Mouse (Mus musculus): ENCODE measurements around the gene Mxd3. TPM values are rescaled to one million over a fixed set of nuclear protein-coding genes. Genes with fewer than 3 reads are reported as not detected.
A peak's percentile ranks its signal among the peaks of the same experiment; 100 is the strongest.

The Mxd3 gene
- polyA plus RNA-seq, 1 experiment = 49.8 TPM

DNA sequence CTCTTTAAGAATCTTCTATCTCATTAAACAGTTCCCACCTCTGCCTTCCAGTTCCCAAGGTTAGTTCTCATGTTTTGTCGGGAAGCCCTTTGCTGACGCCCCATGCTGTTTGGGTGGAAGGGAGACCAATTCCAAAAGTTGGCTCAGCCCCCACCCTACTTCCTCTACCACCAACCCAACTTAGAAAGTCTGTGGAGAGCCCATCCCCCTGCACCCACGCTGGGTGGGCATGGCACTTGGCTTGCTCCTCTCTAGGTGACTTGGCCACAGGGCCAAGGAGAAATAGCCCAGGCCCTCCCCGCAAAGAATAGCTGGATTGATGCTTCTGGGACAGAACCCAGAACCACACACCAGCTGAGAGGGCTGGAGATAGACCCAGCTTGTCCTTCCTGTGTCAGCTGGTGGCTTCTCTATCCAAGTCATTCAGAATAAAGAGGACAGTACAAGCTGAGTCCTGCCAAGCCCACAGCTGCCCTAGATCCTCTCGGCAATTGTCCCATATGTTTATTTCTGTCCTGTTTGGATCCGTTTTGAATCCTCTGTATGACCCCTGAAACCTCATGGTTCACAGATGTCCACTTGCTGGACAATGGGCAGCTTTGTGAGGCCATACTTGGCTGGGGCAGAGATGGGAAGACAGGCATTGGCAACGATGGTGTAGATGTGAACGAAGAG is 41.5 kb upstream of the Mxd3 start:
- Histone ChIP-seq H3K27me3 (ENCODE audit: control insufficient read depth, insufficient read depth, insufficient read length) (peaks cover 50% of the 10 kb centered on the region), H3K4me3 (ENCODE audit: insufficient read depth, poor library complexity, severe bottlenecking) (no peak overlapping the region), H3K79me2 (ENCODE audit: control insufficient read depth, insufficient read depth) (no peaks in the 10 kb centered on the region), H3K36me3 (ENCODE audit: control insufficient read depth, insufficient read depth) (no peaks in the 10 kb centered on the region), H3ac (ENCODE audit: control insufficient read depth, insufficient read length, low read depth) (no peak overlapping the region), H3K79me3 (ENCODE audit: low read depth) (no peaks in the 10 kb centered on the region)
- TF ChIP-seq MYOD1 (IDR thresholded peaks at IDR 0.05; ENCODE audit: control insufficient read depth, insufficient read length, low read depth) (no peak), MYOG (IDR thresholded peaks at IDR 0.05; ENCODE audit: control insufficient read depth, extremely low read depth, insufficient read length) (no peak), CEBPB (IDR thresholded peaks at IDR 0.05; ENCODE audit: low read depth) (no peak), USF1 (IDR thresholded peaks at IDR 0.05; ENCODE audit: low read depth) (no peak), FOSL1 (IDR thresholded peaks at IDR 0.05; ENCODE audit: insufficient read depth, low read length, poor library complexity, severe bottlenecking) (no peak), MAX (IDR thresholded peaks at IDR 0.05) (no peak), CTCF (IDR thresholded peaks at IDR 0.05; ENCODE audit: control insufficient read depth, insufficient read depth, insufficient read length) (no peak)

DNA sequence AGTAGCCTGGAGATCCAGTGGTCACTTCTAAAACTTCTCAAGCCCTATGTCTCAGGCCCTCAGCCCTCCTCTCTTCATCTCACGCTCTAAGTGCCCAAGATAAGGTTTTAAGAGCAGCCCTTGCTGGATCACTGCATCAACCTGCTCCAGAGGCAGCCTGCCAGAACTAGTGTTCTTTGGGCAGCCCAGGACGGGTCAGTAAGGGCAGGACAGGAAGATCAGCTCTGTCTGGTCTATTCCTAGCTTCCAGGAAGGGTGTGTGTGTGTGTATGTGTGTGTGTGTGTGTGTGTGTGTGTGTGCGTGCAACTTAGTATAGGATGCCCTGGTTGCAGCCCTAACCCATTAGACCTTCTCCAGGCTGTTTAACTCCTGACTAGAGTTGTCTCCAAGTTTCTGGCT is 40.6 kb upstream of the Mxd3 start:
- H3K79me3 ChIP-seq (ENCODE audit: low read depth) = no peaks in the 10 kb centered on the region
- no peak for TF ChIP-seq FOSL1 (IDR thresholded peaks at IDR 0.05; ENCODE audit: insufficient read depth, low read length, poor library complexity, severe bottlenecking)
- H3ac ChIP-seq (ENCODE audit: control insufficient read depth, insufficient read length, low read depth) = no peak overlapping the region
- H3K4me3 ChIP-seq (ENCODE audit: insufficient read depth, poor library complexity, severe bottlenecking) = no peak overlapping the region
- H3K79me2 ChIP-seq (ENCODE audit: control insufficient read depth, insufficient read depth) = no peaks in the 10 kb centered on the region
- peaks cover 48% of the 10 kb centered on the region for H3K27me3 ChIP-seq (ENCODE audit: control insufficient read depth, insufficient read depth, insufficient read length)
- no peaks in the 10 kb centered on the region for H3K36me3 ChIP-seq (ENCODE audit: control insufficient read depth, insufficient read depth)

DNA sequence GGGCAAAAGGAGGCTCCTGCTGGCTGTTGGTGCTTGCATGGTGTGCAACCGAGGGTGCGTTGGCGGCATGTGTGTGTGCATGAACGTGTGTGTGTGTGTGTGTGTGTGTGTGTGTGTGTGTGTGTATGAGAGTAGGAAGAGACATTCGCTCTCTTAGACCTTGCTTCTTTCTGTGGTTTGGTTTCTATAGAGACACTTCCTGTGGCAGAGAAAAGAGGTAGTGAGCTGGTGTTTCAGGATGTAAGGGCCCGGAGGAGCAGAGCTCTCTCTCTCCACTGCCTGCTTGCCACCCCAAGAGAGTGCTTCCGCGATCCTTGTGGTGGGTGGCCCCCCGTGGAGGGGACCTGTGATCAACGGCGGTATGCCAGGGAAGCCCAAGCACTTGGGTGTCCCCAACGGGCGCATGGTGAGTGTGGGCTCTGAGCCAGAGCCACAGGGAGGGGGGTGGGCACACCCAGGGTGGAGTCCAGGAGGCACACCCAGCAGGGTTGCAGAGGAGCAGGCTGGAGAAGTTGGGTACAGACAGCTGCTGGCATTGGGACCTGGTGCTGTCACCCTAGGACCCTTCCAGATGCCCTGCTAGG is 40.0 kb upstream of the Mxd3 start, which contains the start of gene Rgs14:
Gene Rgs14 (plus strand): TSS at position 202 of the 584 bp plus-strand sequence.
- TF ChIP-seq USF1 (IDR thresholded peaks at IDR 0.05; ENCODE audit: low read depth) (no peak), MAX (IDR thresholded peaks at IDR 0.05) (no peak), MYOG (IDR thresholded peaks at IDR 0.05; ENCODE audit: control insufficient read depth, extremely low read depth, insufficient read length) (no peak), CTCF (IDR thresholded peaks at IDR 0.05; ENCODE audit: control insufficient read depth, insufficient read depth, insufficient read length) (no peak), FOSL1 (IDR thresholded peaks at IDR 0.05; ENCODE audit: insufficient read depth, low read length, poor library complexity, severe bottlenecking) (no peak), MYOD1 (IDR thresholded peaks at IDR 0.05; ENCODE audit: control insufficient read depth, insufficient read length, low read depth) (no peak), CEBPB (IDR thresholded peaks at IDR 0.05; ENCODE audit: low read depth) (no peak)
- Histone ChIP-seq H3K4me3 (ENCODE audit: insufficient read depth, poor library complexity, severe bottlenecking) (no peak within 1 kb of the TSS), H3K79me3 (ENCODE audit: low read depth) (no peaks in the 10 kb centered on the region), H3K36me3 (ENCODE audit: control insufficient read depth, insufficient read depth) (no peaks in the 10 kb centered on the region), H3ac (ENCODE audit: control insufficient read depth, insufficient read length, low read depth) (no peak within 1 kb of the TSS), H3K27me3 (ENCODE audit: control insufficient read depth, insufficient read depth, insufficient read length) (peaks cover 46% of the 10 kb centered on the region), H3K79me2 (ENCODE audit: control insufficient read depth, insufficient read depth) (no peaks in the 10 kb centered on the region)

DNA sequence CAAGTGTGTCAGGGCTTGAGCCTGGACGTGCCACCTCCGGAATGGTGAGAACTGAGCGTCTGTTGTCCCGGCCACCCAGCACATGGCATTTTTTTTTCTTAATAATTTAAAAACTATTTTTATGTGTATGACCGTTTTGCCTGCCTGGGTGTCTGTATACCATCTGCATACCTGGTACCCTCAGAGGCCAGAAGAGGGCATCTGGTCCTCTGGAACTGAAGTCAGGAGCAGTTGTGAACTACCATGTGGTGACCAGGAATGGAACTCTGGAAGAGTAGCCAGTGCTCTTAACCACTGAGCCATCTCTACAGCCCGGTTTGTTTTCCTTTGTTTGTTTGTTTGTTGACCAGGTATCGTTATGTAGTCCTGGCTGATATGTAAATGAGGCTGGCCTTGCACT is 38.8 kb upstream of the Mxd3 start:
- Histone ChIP-seq H3K79me2 (ENCODE audit: control insufficient read depth, insufficient read depth) (no peaks in the 10 kb centered on the region), H3K27me3 (ENCODE audit: control insufficient read depth, insufficient read depth, insufficient read length) (peaks cover 33% of the 10 kb centered on the region), H3K4me3 (ENCODE audit: insufficient read depth, poor library complexity, severe bottlenecking) (no peak overlapping the region), H3ac (ENCODE audit: control insufficient read depth, insufficient read length, low read depth) (no peak overlapping the region), H3K79me3 (ENCODE audit: low read depth) (no peaks in the 10 kb centered on the region), H3K36me3 (ENCODE audit: control insufficient read depth, insufficient read depth) (no peaks in the 10 kb centered on the region)
- no peak for TF ChIP-seq MAX (IDR thresholded peaks at IDR 0.05)
- no peak for TF ChIP-seq MYOG (IDR thresholded peaks at IDR 0.05; ENCODE audit: control insufficient read depth, extremely low read depth, insufficient read length)
- no peak for TF ChIP-seq CTCF (IDR thresholded peaks at IDR 0.05; ENCODE audit: control insufficient read depth, insufficient read depth, insufficient read length)
- TF ChIP-seq USF1 (IDR thresholded peaks at IDR 0.05; ENCODE audit: low read depth) = no peak
- TF ChIP-seq MYOD1 (IDR thresholded peaks at IDR 0.05; ENCODE audit: control insufficient read depth, insufficient read length, low read depth) = no peak
- no peak for TF ChIP-seq CEBPB (IDR thresholded peaks at IDR 0.05; ENCODE audit: low read depth)
- TF ChIP-seq FOSL1 (IDR thresholded peaks at IDR 0.05; ENCODE audit: insufficient read depth, low read length, poor library complexity, severe bottlenecking) = no peak

DNA sequence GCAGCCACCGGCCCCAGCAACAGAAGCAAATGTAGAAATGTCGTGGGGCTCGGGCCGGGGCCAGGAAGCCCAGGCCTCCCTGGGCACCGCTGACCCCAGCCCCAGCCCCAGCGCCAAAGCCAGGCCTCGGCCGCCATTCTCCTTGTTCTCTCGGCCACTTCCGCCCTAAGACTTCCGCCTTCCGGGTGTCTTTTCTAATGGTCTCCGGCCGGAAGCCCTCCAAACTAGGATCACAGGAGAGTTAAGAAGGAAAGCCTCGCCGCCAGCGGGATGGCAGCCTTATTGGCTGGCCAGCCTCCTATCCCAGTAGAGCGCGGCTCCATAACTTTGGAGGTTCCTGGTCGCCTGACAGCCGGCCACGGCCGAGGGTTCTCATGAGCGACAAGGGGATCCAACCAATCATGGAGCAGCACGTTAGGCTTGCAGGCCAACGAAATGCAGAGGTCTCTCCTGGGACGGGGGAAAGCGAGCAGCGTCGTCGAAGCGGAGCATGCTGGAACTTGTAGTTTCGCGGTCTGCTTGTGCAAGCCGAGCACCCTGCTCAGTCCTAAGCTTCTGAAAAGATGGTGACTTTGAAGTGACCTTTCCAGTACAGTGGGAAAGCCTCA is 32.9 kb upstream of the Mxd3 start, which contains the start of gene Lman2:
Gene Lman2 (minus strand): TSS at position 331 of the 608 bp plus-strand sequence.
- peaks cover 20% of the 10 kb centered on the region for H3K36me3 ChIP-seq (ENCODE audit: control insufficient read depth, insufficient read depth)
- peaks cover 44% of the 10 kb centered on the region for H3K79me3 ChIP-seq (ENCODE audit: low read depth)
- peak within 1 kb of the TSS; percentile 97 for H3K4me3 ChIP-seq (ENCODE audit: insufficient read depth, poor library complexity, severe bottlenecking)
- peaks cover 3% of the 10 kb centered on the region for H3K27me3 ChIP-seq (ENCODE audit: control insufficient read depth, insufficient read depth, insufficient read length)
- TF ChIP-seq FOSL1 (IDR thresholded peaks at IDR 0.05; ENCODE audit: insufficient read depth, low read length, poor library complexity, severe bottlenecking) (no peak), MAX (IDR thresholded peaks at IDR 0.05) (peak; percentile 62), CEBPB (IDR thresholded peaks at IDR 0.05; ENCODE audit: low read depth) (peak; percentile 22)
- peaks cover 49% of the 10 kb centered on the region for H3K79me2 ChIP-seq (ENCODE audit: control insufficient read depth, insufficient read depth)
- H3ac ChIP-seq (ENCODE audit: control insufficient read depth, insufficient read length, low read depth) = peak within 1 kb of the TSS; percentile 90
